Mouse (Mus musculus): ENCODE data around the gene Gm4779.

- TF ChIP-seq POLR2A (IDR thresholded peaks at IDR 0.05; ENCODE audit: borderline replicate concordance, control insufficient read depth, low read depth, low read length) (no peak), CTCF (IDR thresholded peaks at IDR 0.05; ENCODE audit: control insufficient read depth, insufficient read depth, low read length) (no peak)
Observed at GRCm38 (mm10) chrX:101767280-101767679, 26.9 kb downstream of the Gm4779 start.

All from bone marrow, adult 2 months (tissue).